Mouse (Mus musculus) embryonic facial prominence, embryonic 13.5 days (tissue): ENCODE data around the gene Aif1l. TPM values are rescaled to one million over a fixed set of nuclear protein-coding genes. Genes with fewer than 3 reads are reported as not detected.
"Not testable (repeated sequence)": the region's sequence is repeated elsewhere in the genome, so short reads cannot be mapped to it uniquely, and the experiment has no call there.

Source experiments
- ATAC-seq: fragments of 200-750 bp; cut with Nextera tagmentation; 2 replicates; pipeline ENCODE4 v1.8.0; 2017; ENCODE audit warnings: low read depth; ENCODE audit not compliant: insufficient number of reproducible peaks, insufficient read depth, low FRiP score, low TSS enrichment
- H3K27ac ChIP-seq: fragments of 300-500 bp; sonication (generic); 2 replicates; pipeline ENCODE4 v1.5.1; 2015; ENCODE audit warnings: moderate library complexity, mild to moderate bottlenecking, inconsistent platforms
- H3K27me3 ChIP-seq: fragments of 300-500 bp; sonication (generic); 2 replicates; pipeline ENCODE4 v1.6.1; 2015; ENCODE audit warnings: mild to moderate bottlenecking, inconsistent platforms
- H3K36me3 ChIP-seq: fragments of 300-500 bp; sonication (generic); 2 replicates; pipeline ENCODE4 v1.6.1; 2015; ENCODE audit warnings: mild to moderate bottlenecking, inconsistent platforms
- H3K4me1 ChIP-seq: fragments of 300-500 bp; sonication (generic); 2 replicates; pipeline ENCODE4 v1.6.1; 2015; ENCODE audit warnings: inconsistent platforms
- H3K4me2 ChIP-seq: fragments of 300-500 bp; sonication (generic); 2 replicates; pipeline ENCODE4 v1.6.1; 2015; ENCODE audit warnings: moderate library complexity, mild to moderate bottlenecking, inconsistent platforms
- H3K4me3 ChIP-seq: fragments of 300-500 bp; sonication (generic); 2 replicates; pipeline ENCODE4 v1.5.1; 2015; ENCODE audit warnings: mild to moderate bottlenecking, inconsistent platforms
- H3K9ac ChIP-seq: fragments of 300-500 bp; sonication (generic); 2 replicates; pipeline ENCODE4 v1.6.1; 2015; ENCODE audit warnings: mild to moderate bottlenecking, inconsistent platforms
- H3K9me3 ChIP-seq: fragments of 300-500 bp; sonication (generic); 2 replicates; pipeline ENCODE4 v1.6.1; 2016; ENCODE audit warnings: inconsistent platforms
- WGBS: fragments of 180-500 bp; shearing (Covaris S2); methylation state at CpG from one replicate; pipeline ENCODE4 v1.1.7; 2015; ENCODE audit warnings: mixed read lengths; 5-methylcytosine and 5-hydroxymethylcytosine counted together
- polyA plus RNA-seq: library from polyadenylated mRNA; unstranded; fragments of >200 nt; fragmentation: Nextera tagmentation; extraction: Ambion mirVana; gene quantifications from 2 replicates; pipeline ENCODE4 v1.2.1, GENCODE M21; 2015

Gene Aif1l
- 45.9 and 46.4 TPM in 2 replicates for polyA plus RNA-seq

DNA sequence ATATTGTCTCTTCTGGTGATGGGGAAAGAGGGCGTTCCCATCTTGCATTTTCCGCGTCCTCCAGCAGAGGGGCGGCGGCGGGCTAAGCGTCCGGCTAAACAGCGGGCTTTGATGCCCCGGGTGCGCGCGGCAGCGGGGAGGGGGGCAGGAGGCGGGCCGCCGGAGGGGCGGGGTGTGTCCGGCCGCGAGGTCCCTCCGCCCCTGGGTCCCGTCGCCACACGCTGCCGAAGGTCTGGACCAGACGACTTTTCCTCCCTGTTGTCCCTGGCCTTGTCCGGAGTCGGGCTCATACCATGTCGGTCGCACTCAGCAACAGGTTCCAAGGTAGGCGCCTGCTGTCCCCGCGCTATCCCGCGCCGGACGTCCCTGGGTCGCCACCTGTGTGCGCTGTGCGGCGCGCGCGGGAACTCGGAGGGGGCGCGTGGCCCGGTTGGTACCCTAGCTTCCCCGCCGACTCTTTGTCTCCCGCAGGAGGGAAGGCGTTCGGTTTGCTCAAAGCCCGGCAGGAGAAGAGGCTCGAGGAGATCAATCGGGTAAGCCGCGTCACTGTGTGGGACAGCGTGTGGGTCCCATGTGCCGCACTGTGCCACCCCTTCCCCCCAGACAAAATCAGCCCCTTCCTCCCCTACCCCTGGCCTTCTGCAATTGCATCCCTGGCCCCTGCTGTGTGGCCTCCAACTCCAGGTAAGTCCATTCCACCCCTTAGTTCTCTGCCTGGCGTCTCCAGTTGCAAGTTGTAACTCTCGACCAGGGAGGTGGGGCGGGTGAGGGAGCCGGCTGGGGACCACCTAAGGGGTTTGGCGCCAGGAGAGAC lies at the start of gene Aif1l:
TSS of gene Aif1l (plus strand) at position 82 of the 814 bp plus-strand sequence.
- peak; percentile 46 for ATAC-seq
- peaks cover 25% of the 10 kb centered on the region for H3K4me1 ChIP-seq
- peak within 1 kb of the TSS; percentile 77 for H3K4me3 ChIP-seq
- no peaks in the 10 kb centered on the region for H3K27me3 ChIP-seq
- H3K36me3 ChIP-seq: peaks cover 13% of the 10 kb centered on the region; the same call in 1 of the 2 replicates
- WGBS: under 1% methylated on average over 66 of the region's 66 CpGs
- H3K27ac ChIP-seq: no peak within 1 kb of the TSS
- peak within 1 kb of the TSS; percentile 96 for H3K4me2 ChIP-seq
- H3K9me3 ChIP-seq: no peaks in the 10 kb centered on the region
- H3K9ac ChIP-seq: peak within 1 kb of the TSS; percentile 84

DNA sequence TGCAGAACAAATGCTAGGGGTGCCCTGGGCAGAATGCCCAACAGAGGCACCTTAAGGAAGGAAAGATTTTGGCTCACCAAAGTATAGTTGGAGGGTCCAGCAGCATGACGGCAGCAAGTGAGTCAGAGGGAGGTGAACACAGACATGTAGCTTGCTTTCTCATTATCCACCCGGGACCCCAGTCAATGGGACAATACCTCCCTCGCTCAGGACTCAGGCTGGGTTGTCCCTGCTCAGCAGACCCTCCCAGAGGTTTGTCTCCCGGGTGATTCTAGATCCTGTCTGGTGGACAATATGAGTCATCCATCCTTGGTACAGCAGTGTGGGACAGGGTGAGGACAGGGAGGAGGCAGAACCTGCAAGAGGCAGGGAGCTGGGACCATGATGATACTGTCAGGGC lies 49.0 kb upstream of the Aif1l start:
- Histone ChIP-seq H3K9ac (no peak overlapping the region), H3K27me3 (no peaks in the 10 kb centered on the region), H3K4me3 (no peak overlapping the region), H3K4me2 (no peak overlapping the region), H3K27ac (no peak overlapping the region), H3K4me1 (peaks cover 35% of the 10 kb centered on the region), H3K36me3 (no peaks in the 10 kb centered on the region), H3K9me3 (no peaks in the 10 kb centered on the region)
- 79% methylated on average over 4 of the region's 4 CpGs for WGBS
- ATAC-seq: no peak

DNA sequence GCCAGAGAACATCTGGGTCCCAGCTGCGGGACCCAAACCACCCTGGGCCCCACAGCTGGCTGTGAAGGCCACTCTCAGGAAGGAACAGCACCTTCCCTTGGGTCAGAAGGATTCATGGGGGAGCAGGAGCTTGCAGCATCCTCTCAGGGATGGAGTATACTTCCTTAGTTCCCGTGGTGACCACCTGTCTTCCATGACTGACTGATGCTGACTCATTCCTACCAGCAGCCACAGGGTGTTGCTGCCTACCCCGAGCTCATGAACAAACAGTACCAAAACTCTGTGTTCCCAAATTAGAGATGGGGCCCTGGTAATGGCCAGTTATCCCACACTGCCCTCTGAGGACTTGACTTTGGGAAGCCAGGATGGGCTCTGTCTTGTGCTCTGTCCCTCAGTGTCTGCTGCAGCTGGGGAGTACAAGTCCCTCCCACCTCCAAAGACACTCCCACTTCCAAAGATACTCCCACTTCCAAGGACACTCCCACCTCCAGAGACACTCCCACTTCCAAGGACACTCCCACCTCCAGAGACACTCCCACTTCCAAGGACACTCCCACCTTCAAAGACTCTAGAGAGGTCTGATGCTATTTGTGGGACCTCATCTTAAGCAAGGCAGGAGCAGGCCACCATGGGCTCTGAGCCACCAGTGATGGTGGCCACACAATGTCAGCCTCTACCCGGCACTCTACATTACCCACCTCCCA lies 48.1 kb upstream of the Aif1l start:
- no peak overlapping the region for H3K4me2 ChIP-seq
- H3K27me3 ChIP-seq: no peaks in the 10 kb centered on the region
- H3K9ac ChIP-seq: no peak overlapping the region
- H3K4me3 ChIP-seq: no peak overlapping the region
- ATAC-seq: no peak
- no peaks in the 10 kb centered on the region for H3K36me3 ChIP-seq
- 49% methylated on average over 4 of the region's 4 CpGs for WGBS
- no peaks in the 10 kb centered on the region for H3K9me3 ChIP-seq
- H3K4me1 ChIP-seq: peaks cover 42% of the 10 kb centered on the region
- H3K27ac ChIP-seq: no peak overlapping the region

DNA sequence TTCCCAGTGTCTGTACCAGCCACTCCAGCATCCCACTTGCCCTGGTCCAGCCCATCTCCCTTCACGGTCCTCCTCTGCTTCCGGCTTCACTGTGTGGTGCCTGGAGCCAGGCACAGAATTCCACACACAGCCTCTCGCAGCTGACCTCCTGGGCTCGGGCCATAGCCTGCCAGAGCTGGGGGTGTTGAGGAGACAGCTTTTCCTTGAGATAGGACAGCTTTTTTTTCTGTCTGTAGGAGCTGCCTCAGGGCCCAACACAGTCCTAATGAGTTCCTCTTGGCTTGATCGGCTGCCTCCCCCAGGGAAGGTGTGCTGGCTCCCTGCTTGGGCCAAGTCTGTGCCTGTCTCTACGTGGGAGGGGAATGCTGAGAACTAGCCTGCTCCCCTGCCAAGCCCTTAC lies 45.9 kb upstream of the Aif1l start:
- Histone ChIP-seq H3K4me1 (peaks cover 42% of the 10 kb centered on the region), H3K9ac (peak overlapping the region; percentile 46; the same call in 1 of the 2 replicates), H3K27me3 (no peaks in the 10 kb centered on the region), H3K27ac (peak overlapping the region; percentile 85), H3K36me3 (no peaks in the 10 kb centered on the region), H3K9me3 (no peaks in the 10 kb centered on the region), H3K4me3 (no peak overlapping the region), H3K4me2 (peak overlapping the region; percentile 5; the same call in 1 of the 2 replicates)
- ATAC-seq: no peak
- 2% methylated on average over 6 of the region's 6 CpGs for WGBS

GRCm38 (mm10) chr2:31904622-31905021 lies 45.3 kb upstream of the Aif1l start:
- Histone ChIP-seq H3K9ac (no peak overlapping the region), H3K36me3 (no peaks in the 10 kb centered on the region), H3K4me3 (no peak overlapping the region), H3K4me1 (peaks cover 39% of the 10 kb centered on the region), H3K4me2 (peak overlapping the region; percentile 5; the same call in 1 of the 2 replicates), H3K9me3 (no peaks in the 10 kb centered on the region), H3K27me3 (no peaks in the 10 kb centered on the region), H3K27ac (peak overlapping the region; percentile 85)
- no peak for ATAC-seq
- 11% methylated on average over 8 of the region's 8 CpGs for WGBS

DNA sequence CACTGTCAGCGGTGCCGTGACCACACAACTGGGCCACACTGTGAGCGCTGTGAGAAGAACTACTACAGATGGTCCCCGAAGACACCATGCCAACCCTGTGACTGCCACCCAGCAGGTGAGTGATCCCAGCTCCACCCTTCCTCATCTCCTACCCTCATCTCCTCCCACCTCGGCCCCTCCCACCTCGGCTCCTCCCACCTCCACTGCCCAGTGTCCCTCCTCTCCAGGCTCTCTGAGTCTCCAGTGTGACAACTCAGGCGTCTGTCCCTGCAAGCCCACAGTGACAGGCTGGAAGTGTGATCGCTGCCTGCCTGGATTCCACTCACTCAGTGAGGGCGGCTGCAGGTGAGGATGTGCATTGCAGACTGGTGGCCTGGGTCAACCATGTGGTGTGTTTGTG lies 44.3 kb upstream of the Aif1l start:
- whole genome bisulfite sequencing: 41% methylated on average over 9 of the region's 9 CpGs
- Histone ChIP-seq H3K27ac (no peak overlapping the region), H3K9ac (no peak overlapping the region), H3K4me2 (no peak overlapping the region), H3K4me3 (no peak overlapping the region), H3K9me3 (no peaks in the 10 kb centered on the region), H3K4me1 (peaks cover 35% of the 10 kb centered on the region), H3K36me3 (no peaks in the 10 kb centered on the region), H3K27me3 (no peaks in the 10 kb centered on the region)
- no peak for ATAC-seq

GRCm38 (mm10) chr2:31906407-31906806 lies 43.5 kb upstream of the Aif1l start:
- Histone ChIP-seq H3K9me3 (no peaks in the 10 kb centered on the region), H3K4me3 (no peak overlapping the region), H3K27ac (no peak overlapping the region), H3K27me3 (no peaks in the 10 kb centered on the region), H3K36me3 (no peaks in the 10 kb centered on the region), H3K9ac (no peak overlapping the region), H3K4me2 (no peak overlapping the region), H3K4me1 (peaks cover 30% of the 10 kb centered on the region)
- 66% methylated on average over 9 of the region's 9 CpGs for WGBS
- no peak for ATAC-seq

DNA sequence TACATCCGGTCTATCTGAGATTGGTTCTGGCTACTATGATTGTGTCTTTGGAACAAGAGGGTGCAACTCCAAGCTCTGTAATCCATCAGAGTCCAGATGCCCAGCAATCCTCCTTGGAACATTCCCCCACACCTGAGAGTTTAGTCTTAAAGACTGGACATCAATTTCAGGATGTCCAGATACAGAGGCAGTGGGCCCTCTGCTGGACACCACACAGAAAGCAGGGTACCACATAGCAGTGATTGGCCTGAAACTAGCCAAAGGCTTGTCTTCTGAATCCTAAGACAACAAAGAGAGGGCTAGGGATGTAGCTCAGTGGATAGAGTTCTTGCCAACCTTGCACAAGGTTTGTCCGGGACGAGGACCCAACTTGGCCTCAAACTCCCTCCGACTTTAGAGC lies 37.4 kb upstream of the Aif1l start:
- no peak for ATAC-seq
- no peaks in the 10 kb centered on the region for H3K27me3 ChIP-seq
- H3K4me2 ChIP-seq: no peak overlapping the region
- 71% methylated on average over 4 of the region's 4 CpGs for WGBS
- H3K36me3 ChIP-seq: no peaks in the 10 kb centered on the region
- no peak overlapping the region for H3K9ac ChIP-seq
- no peak overlapping the region for H3K27ac ChIP-seq
- H3K9me3 ChIP-seq: no peaks in the 10 kb centered on the region
- no peaks in the 10 kb centered on the region for H3K4me1 ChIP-seq
- H3K4me3 ChIP-seq: no peak overlapping the region

DNA sequence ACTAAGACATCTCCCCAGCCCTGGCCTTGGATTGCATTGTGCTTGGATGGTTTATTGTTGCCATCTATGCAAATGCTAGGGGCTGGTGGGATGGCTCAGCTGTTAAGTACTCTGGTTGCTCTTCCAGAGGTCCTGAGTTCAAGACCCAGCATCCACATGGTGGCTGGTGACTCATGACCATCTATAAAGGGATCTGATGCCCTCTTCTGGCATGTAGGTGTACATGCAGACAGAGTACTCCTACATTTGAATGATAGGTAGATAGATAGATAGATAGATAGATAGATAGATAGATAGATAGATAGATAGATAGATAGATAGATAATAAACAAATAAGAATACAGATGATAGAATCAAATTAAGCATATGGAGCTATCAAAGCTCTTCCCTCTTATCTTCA lies 35.7 kb upstream of the Aif1l start:
- H3K27me3 ChIP-seq, ATAC-seq, H3K36me3 ChIP-seq, H3K4me2 ChIP-seq, H3K27ac ChIP-seq, H3K9me3 ChIP-seq, H3K4me1 ChIP-seq, H3K4me3 ChIP-seq: not testable (repeated sequence)
- peak overlapping the region; percentile 32; the same call in 1 of the 2 replicates for H3K9ac ChIP-seq

DNA sequence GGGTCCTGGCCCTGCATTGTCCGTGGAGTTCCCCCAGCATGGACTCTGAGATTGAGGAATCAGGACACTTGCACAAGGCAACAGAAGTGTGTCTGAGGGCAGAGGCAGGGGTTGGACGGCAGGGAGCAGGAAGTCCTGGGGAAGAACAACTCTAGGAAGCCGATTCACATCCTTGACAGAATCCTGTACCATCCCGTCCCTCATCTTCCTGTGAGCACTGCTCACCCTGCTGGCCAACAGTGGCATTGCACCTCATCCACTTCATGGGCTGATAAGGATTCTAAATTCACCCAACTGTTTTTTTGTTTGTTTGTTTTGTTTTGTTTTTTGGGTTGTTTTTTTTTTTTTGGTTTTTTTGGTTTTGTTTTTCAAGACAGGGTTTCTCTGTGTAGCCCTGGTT lies 34.8 kb upstream of the Aif1l start:
- no peak overlapping the region for H3K4me3 ChIP-seq
- no peaks in the 10 kb centered on the region for H3K9me3 ChIP-seq
- H3K27ac ChIP-seq: no peak overlapping the region
- no peak for ATAC-seq
- no peaks in the 10 kb centered on the region for H3K4me1 ChIP-seq
- WGBS: 20% methylated on average over 4 of the region's 4 CpGs
- no peak overlapping the region for H3K4me2 ChIP-seq
- no peak overlapping the region for H3K9ac ChIP-seq
- no peaks in the 10 kb centered on the region for H3K36me3 ChIP-seq
- peaks cover 8% of the 10 kb centered on the region for H3K27me3 ChIP-seq

GRCm38 (mm10) chr2:31917636-31918035 lies 32.3 kb upstream of the Aif1l start:
- no peak overlapping the region for H3K27ac ChIP-seq
- H3K4me2 ChIP-seq: no peak overlapping the region
- no peak overlapping the region for H3K4me3 ChIP-seq
- H3K27me3 ChIP-seq: peaks cover 22% of the 10 kb centered on the region
- no peak overlapping the region for H3K9ac ChIP-seq
- no peaks in the 10 kb centered on the region for H3K4me1 ChIP-seq
- no peaks in the 10 kb centered on the region for H3K9me3 ChIP-seq
- no peaks in the 10 kb centered on the region for H3K36me3 ChIP-seq
- ATAC-seq: 0 out of 2 replicates have a peak, but pooled peaks have one; percentile 21
- WGBS: 24% methylated on average over 4 of the region's 4 CpGs

DNA sequence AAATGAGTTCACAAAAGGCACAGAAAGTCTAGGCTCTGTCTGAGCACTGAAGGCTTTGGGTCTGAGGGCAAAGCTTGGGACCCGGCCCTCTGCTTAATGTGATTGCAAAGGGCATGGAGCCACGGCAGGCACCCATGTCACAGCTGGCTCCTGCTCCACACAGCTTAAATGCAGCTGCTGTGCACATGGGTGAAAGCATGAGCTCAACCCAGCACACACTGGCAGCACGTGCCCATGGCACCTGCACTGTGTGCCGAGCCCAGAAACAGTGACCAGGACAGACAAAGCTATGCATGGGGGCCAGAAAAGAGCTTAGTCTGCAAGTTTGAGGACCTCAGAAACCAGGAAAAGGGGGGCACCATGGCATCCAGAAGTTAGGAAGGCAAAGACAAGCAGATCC lies 26.3 kb upstream of the Aif1l start:
- Histone ChIP-seq H3K4me1 (no peaks in the 10 kb centered on the region), H3K9me3 (no peaks in the 10 kb centered on the region), H3K36me3 (no peaks in the 10 kb centered on the region), H3K9ac (no peak overlapping the region), H3K4me3 (no peak overlapping the region), H3K27me3 (peaks cover 19% of the 10 kb centered on the region), H3K27ac (no peak overlapping the region), H3K4me2 (no peak overlapping the region)
- no peak for ATAC-seq
- WGBS: 73% methylated on average over 4 of the region's 4 CpGs
